Mouse (Mus musculus) ES-Bruce4 (cell line): Measurements from ENCODE around the gene Setd1b. TPM values are rescaled to one million over a fixed set of nuclear protein-coding genes. Genes with fewer than 3 reads are reported as not detected.

Experiments
- H3K27ac ChIP-seq: 2 replicates; pipeline ENCODE4 v1.5.1; 2012; ENCODE audit warnings: low read length, inconsistent platforms; ENCODE audit not compliant: insufficient read depth
- H3K27me3 ChIP-seq: 2 replicates; pipeline ENCODE4 v1.6.1; 2012; ENCODE audit warnings: mild to moderate bottlenecking, low read length, inconsistent platforms; ENCODE audit not compliant: control insufficient read depth, poor library complexity, insufficient read depth, severe bottlenecking
- H3K36me3 ChIP-seq: 2 replicates; pipeline ENCODE4 v1.6.1; 2012; ENCODE audit warnings: inconsistent platforms, mild to moderate bottlenecking, low read length, moderate library complexity; ENCODE audit not compliant: control insufficient read depth, poor library complexity, insufficient read depth, severe bottlenecking
- H3K4me1 ChIP-seq: one replicate; pipeline ENCODE4 v1.8.1; 2011; ENCODE audit warnings: low read length; ENCODE audit not compliant: control insufficient read depth, insufficient read depth
- H3K4me3 ChIP-seq: 2 replicates; pipeline ENCODE4 v1.5.1; 2011; ENCODE audit warnings: low read depth, mild to moderate bottlenecking, low read length
- H3K9ac ChIP-seq: 2 replicates; pipeline ENCODE4 v1.6.1; 2012; ENCODE audit warnings: low read depth, mild to moderate bottlenecking, inconsistent platforms; ENCODE audit not compliant: poor library complexity, severe bottlenecking
- H3K9me3 ChIP-seq: replicated peaks from 2 replicates; pipeline ENCODE4 v1.6.1; 2012; ENCODE audit warnings: mild to moderate bottlenecking, low read length, inconsistent platforms; ENCODE audit not compliant: control insufficient read depth, poor library complexity, insufficient read depth, severe bottlenecking
- CTCF ChIP-seq: IDR thresholded peaks from one replicate; pipeline ENCODE4 v1.8.1; 2011; ENCODE audit warnings: low read depth, low read length
- EP300 ChIP-seq: IDR thresholded peaks from 2 replicates; pipeline ENCODE4 v1.6.1; 2011; ENCODE audit warnings: low read depth, low read length; ENCODE audit not compliant: insufficient read depth
- POLR2A ChIP-seq: IDR thresholded peaks from one replicate; pipeline ENCODE4 v1.8.1; 2011; ENCODE audit warnings: low read length; ENCODE audit not compliant: insufficient read depth
- polyA plus RNA-seq: library from polyadenylated mRNA; stranded (reverse); fragments of >200 nt; gene quantifications from 2 replicates; pipeline ENCODE4 v1.2.4, GENCODE M21; 2011; ENCODE audit warnings: low read depth; ENCODE audit not compliant: missing spikeins, insufficient read depth, insufficient read length

Gene Setd1b
- polyA plus RNA-seq, 1 experiment: 8.6 TPM

DNA sequence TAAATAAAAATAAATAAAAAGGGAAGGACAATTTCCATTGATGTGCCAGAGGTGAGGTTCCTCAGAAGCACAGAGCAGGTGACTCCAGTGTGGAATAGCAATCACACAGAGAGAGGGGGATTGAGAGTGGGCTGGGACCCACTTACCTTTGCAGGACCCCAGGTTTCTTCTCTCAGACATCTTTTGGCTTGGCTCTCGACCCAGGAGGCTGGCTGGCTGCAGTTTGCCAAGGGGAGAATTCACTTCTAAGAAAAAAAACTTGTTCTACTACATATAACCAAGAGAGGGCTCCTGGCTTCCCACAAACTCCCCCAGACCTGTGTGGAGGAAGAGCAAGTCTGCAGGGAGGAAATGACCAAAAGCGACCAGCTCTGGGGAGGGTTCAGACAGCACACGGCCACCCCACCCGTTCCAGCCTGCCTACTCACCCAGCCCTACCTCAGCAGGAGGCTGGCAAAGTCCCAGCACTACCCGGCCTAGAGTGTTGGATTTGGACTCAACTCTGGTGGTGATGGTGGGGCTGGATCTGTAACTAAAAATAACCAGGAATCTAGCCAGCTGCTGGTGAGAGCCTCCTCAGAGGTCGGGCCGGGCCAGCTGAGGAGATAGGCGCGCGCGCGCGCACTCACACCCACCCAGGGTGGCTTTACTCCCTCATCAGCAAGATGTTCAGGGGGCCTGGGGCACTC lies 7.7 kb upstream of the Setd1b start:
- Histone ChIP-seq H3K27me3 (no peaks in the 10 kb centered on the region), H3K4me1 (peaks cover 1% of the 10 kb centered on the region), H3K9me3 (no peaks in the 10 kb centered on the region), H3K27ac (peak overlapping the region; percentile 99), H3K36me3 (no peaks in the 10 kb centered on the region), H3K4me3 (peak overlapping the region; percentile 5; the same call in 1 of the 2 replicates), H3K9ac (peak overlapping the region; percentile 15; the same call in 1 of the 2 replicates)
- TF ChIP-seq CTCF (no peak), EP300 (no peak), POLR2A (no peak)

DNA sequence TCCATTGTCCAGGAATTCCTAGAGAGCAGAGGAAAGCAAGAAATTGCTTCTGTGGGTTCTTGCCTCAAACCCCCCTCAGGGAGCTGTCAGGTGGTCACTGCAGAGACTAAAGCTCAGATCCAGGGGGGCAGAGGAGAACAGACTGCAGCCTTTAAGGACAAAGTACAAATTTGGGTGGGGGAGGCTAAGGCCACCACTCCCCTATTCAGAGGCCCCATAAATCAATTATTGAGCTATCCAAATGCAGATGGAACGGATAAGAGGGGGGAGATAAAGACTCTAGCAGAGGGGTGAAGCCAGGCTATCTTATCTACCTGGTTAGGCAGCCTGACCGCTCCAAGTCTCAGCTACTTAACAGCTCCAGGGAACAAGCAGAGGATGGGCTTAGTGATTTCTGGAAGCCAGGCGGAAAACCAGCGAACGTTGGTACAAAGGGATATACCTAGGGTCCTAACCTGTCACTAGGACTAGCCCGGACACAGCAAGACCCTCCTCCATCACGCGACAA lies 7.1 kb upstream of the Setd1b start:
- Histone ChIP-seq H3K27ac (peak overlapping the region; percentile 99), H3K27me3 (no peaks in the 10 kb centered on the region), H3K9me3 (no peaks in the 10 kb centered on the region), H3K4me3 (peak overlapping the region; percentile 63), H3K4me1 (peaks cover 1% of the 10 kb centered on the region), H3K36me3 (no peaks in the 10 kb centered on the region), H3K9ac (peak overlapping the region; percentile 82)
- no peak for TF ChIP-seq CTCF
- peak; percentile 53; the same call in 1 of the 2 replicates for TF ChIP-seq EP300

DNA sequence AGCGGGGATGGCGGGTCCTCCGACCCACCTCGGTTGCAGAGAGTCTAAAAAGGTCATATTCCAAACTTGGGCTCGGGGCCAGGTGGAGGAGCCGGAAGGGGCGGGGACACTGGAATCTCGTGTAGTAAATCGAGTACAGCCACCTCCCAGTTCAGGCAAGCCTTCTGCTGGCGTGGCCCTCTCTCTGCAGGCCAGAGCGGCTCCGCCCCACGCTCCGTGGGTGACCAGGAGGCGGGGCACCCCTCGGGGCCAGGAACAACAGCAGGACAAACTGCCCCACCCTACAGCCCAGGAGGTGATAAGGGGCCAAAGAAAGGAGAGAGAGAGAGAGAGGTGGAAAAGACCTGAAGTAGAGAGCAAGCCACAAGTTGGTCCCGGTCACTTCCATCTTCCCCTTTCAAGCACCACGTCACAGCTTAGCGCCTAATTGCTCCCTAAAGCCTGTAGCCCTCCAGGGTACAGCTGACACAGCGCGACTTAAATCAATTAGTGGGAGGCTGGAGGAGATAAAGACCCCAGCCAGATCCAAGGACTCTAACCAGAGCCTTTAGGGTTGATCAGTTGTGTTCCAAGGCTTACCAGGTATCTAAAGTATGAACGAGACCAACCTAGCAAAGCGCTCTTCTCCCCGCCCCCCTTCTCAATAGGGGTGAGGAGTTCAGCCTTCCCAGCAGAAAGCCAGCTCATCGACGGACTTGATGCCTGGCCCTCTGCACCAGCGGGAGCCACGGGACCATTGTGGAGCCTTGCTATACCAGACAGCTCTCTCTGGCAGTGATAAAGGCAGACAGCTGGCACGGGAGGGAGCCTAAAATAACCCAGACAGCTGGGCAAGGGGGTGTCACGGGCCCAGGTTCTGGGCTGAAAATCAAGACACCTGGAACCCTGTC lies 6.3 kb upstream of the Setd1b start:
- H3K4me3 ChIP-seq: peak overlapping the region; percentile 63
- TF ChIP-seq EP300 (peak; percentile 97), CTCF (no peak)
- H3K4me1 ChIP-seq: peaks cover 1% of the 10 kb centered on the region

DNA sequence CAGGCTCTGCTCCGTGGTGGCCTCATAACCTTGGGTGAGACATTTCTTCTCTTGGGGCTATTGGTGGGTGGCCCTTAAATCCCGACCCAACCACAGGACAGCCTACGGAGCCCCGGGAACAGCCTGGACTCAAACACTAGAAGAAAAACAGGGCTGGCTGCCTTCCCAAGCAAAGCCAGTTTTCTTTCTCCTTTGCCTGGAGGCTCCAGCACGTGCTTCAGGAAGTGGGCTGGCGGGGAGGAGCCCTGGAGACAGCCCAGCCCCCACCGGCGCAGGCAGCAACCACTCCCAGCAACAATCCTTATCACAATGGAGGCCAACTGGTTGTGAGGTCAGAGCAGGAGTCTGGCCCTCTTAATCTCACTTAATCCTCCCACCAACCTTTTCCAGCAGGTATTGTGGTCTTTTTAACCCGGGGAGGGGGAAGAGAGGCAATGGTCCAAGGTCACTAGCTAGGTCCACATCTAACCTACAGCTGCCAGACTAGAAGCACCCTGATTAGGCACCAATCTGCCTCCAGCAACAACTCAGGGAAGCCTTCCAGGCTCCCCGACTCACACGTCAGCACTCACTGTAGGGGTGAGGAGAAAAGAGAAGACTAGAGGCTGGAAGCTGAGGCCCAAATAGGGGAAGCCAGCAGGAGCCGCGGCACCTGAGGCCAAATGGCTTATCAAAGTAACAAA lies 5.5 kb upstream of the Setd1b start:
- Histone ChIP-seq H3K4me3 (peak overlapping the region; percentile 59), H3K27me3 (no peaks in the 10 kb centered on the region), H3K4me1 (peaks cover 1% of the 10 kb centered on the region), H3K27ac (peak overlapping the region; percentile 99), H3K9ac (peak overlapping the region; percentile 82), H3K36me3 (no peaks in the 10 kb centered on the region), H3K9me3 (no peaks in the 10 kb centered on the region)
- TF ChIP-seq EP300: peak; percentile 97
- TF ChIP-seq CTCF: no peak
- TF ChIP-seq POLR2A: no peak

More for the DNA sequence above, 6.3 kb upstream of the Setd1b start:
- Histone ChIP-seq H3K9ac (peak overlapping the region; percentile 82), H3K27ac (peak overlapping the region; percentile 99), H3K9me3 (no peaks in the 10 kb centered on the region), H3K27me3 (no peaks in the 10 kb centered on the region), H3K36me3 (no peaks in the 10 kb centered on the region)

DNA sequence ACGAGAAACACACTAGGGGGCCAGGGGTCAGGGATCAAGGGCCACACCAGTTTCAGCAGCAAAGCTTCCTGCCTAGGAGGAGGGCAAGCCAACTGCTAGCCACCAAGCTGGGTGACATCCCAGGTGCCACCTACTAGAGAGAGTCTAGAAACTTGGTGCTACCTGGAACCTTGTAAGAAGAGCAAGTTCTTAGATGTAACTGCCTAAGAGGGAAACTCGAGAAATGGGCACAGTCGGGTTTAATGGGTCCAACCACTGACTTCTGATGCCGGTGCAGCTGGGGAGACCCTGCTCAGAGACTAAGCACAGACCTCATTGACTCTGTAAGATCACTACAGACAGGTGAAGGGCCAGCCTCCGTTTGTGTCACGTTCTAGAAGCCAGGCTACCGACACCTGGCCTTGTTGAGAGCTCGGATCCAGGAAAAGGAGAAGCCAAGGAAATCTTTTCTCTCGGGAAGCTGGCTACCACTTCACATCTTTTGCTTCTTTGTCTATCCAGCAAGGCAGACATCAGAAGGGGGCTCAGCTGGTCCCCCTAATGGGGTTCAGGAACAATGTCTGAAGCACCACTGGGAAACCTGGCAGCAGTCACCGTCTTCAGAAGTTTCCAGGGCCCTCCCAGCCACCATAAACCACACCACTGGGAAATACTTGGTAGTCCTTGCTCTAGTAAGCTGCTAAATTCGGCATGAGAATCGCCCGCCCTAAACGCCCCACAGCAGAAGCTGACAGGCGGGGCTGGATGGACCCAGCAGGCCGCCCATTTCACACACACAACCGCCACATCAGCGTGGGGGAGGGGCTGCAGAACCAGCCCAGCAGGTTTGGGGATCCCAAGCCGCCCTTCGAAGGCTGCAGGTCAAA lies 4.7 kb upstream of the Setd1b start:
- Histone ChIP-seq H3K36me3 (no peaks in the 10 kb centered on the region), H3K27ac (peak overlapping the region; percentile 99), H3K4me1 (peaks cover 1% of the 10 kb centered on the region), H3K27me3 (no peaks in the 10 kb centered on the region), H3K4me3 (peak overlapping the region; percentile 59), H3K9ac (peak overlapping the region; percentile 82), H3K9me3 (no peaks in the 10 kb centered on the region)
- TF ChIP-seq CTCF (no peak), EP300 (peak; percentile 99)
